Mouse (Mus musculus) intestine, postnatal 0 days (tissue): ENCODE results near the gene Mapt. TPM values are rescaled to one million over a fixed set of nuclear protein-coding genes. Genes with fewer than 3 reads are reported as not detected.
A peak's percentile ranks its signal among the peaks of the same experiment; 100 is the strongest.

Source experiments
- ATAC-seq: fragments of 200-750 bp; cut with Nextera tagmentation; 2 replicates; pipeline ENCODE4 v1.8.0; 2017; ENCODE audit warnings: mild to moderate bottlenecking, moderate TSS enrichment, moderate library complexity
- H3K27ac ChIP-seq: fragments of 300-500 bp; sonication (generic); 2 replicates; pipeline ENCODE4 v1.5.1; 2014; ENCODE audit warnings: mild to moderate bottlenecking, low read depth, low read length, moderate library complexity
- H3K27me3 ChIP-seq: fragments of 300-500 bp; sonication (generic); replicated peaks from 2 replicates; pipeline ENCODE4 v1.6.1; 2014; ENCODE audit warnings: low read length, mixed read lengths; ENCODE audit not compliant: control insufficient read depth, insufficient read depth
- H3K36me3 ChIP-seq: fragments of 300-500 bp; sonication (generic); 2 replicates; pipeline ENCODE4 v1.6.1; 2014; ENCODE audit warnings: mild to moderate bottlenecking, moderate library complexity; ENCODE audit not compliant: control insufficient read depth, insufficient read depth
- H3K4me1 ChIP-seq: fragments of 300-500 bp; sonication (generic); replicated peaks from 2 replicates; pipeline ENCODE4 v1.6.1; 2014; ENCODE audit warnings: antibody characterized with exemption, low read length, mixed read lengths; ENCODE audit not compliant: control insufficient read depth, insufficient read depth
- H3K4me2 ChIP-seq: fragments of 300-500 bp; sonication (generic); replicated peaks from 2 replicates; pipeline ENCODE4 v1.6.1; 2014; ENCODE audit warnings: low read depth, mild to moderate bottlenecking, moderate library complexity
- H3K4me3 ChIP-seq: fragments of 300-500 bp; sonication (generic); 2 replicates; pipeline ENCODE4 v1.5.1; 2014; ENCODE audit warnings: low read depth, low read length
- H3K9ac ChIP-seq: fragments of 300-500 bp; sonication (generic); 2 replicates; pipeline ENCODE4 v1.6.1; 2014; ENCODE audit warnings: mild to moderate bottlenecking, low read depth, low read length
- H3K9me3 ChIP-seq: fragments of 300-500 bp; sonication (generic); 2 replicates; pipeline ENCODE4 v1.6.1; 2016; ENCODE audit warnings: mixed run types; ENCODE audit not compliant: control insufficient read depth
- CTCF ChIP-seq: sonication (generic); IDR thresholded peaks from 2 replicates; pipeline ENCODE4 v1.5.1; 2016; ENCODE audit warnings: low read depth, mild to moderate bottlenecking, control low read depth, antibody characterized with exemption, moderate library complexity
- WGBS: fragments of 180-500 bp; shearing (Covaris S2); extraction: QIAGEN DNeasy Blood & Tissue Kit; methylation state at CpG from one replicate; pipeline ENCODE4 v1.1.7; 2014; 5-methylcytosine and 5-hydroxymethylcytosine counted together
- polyA plus RNA-seq: library from polyadenylated mRNA; unstranded; fragments of >200 nt; fragmentation: Nextera tagmentation; extraction: Ambion mirVana; gene quantifications from 2 replicates; pipeline ENCODE4 v1.2.1, GENCODE M21; 2015

Gene Mapt
- polyA plus RNA-seq, 1 experiment from 2014 or later = 9.1 TPM

GRCm38 (mm10) chr11:104330151-104330550 is 99.0 kb downstream of the Mapt start:
- no peak overlapping the region for H3K4me2 ChIP-seq
- H3K4me3 ChIP-seq = no peak overlapping the region
- no peaks in the 10 kb centered on the region for H3K4me1 ChIP-seq
- H3K9me3 ChIP-seq = no peaks in the 10 kb centered on the region
- no peak overlapping the region for H3K9ac ChIP-seq
- WGBS = 83% methylated on average over 4 of the region's 4 CpGs
- TF ChIP-seq CTCF = no peak
- no peak for ATAC-seq
- no peak overlapping the region for H3K27ac ChIP-seq
- peaks cover 23% of the 10 kb centered on the region for H3K36me3 ChIP-seq
- H3K27me3 ChIP-seq = no peaks in the 10 kb centered on the region

- no peaks in the 10 kb centered on the region for H3K4me1 ChIP-seq
- H3K4me2 ChIP-seq = no peak overlapping the region
- no peak overlapping the region for H3K4me3 ChIP-seq
- no peak for ATAC-seq
- no peaks in the 10 kb centered on the region for H3K9me3 ChIP-seq
- no peaks in the 10 kb centered on the region for H3K27me3 ChIP-seq
- no peak overlapping the region for H3K9ac ChIP-seq
- WGBS = 84% methylated on average over 3 of the region's 3 CpGs
- no peak for TF ChIP-seq CTCF
- peaks cover 33% of the 10 kb centered on the region for H3K36me3 ChIP-seq
- H3K27ac ChIP-seq = no peak overlapping the region
Measured at GRCm38 (mm10) chr11:104331208-104331607, 100.0 kb downstream of the Mapt start.

GRCm38 (mm10) chr11:104332105-104332504 is 100.9 kb downstream of the Mapt start:
- no peaks in the 10 kb centered on the region for H3K4me1 ChIP-seq
- H3K9ac ChIP-seq = no peak overlapping the region
- no peak for ATAC-seq

GRCm38 (mm10) chr11:104334115-104334514 is 102.9 kb downstream of the Mapt start:
- H3K9ac ChIP-seq = no peak overlapping the region
- 71% methylated on average over 5 of the region's 5 CpGs for WGBS
- H3K4me2 ChIP-seq = no peak overlapping the region
- ATAC-seq = no peak
- no peak for TF ChIP-seq CTCF
- H3K9me3 ChIP-seq = no peaks in the 10 kb centered on the region
- H3K27ac ChIP-seq = no peak overlapping the region
- H3K4me1 ChIP-seq = no peaks in the 10 kb centered on the region
- no peak overlapping the region for H3K4me3 ChIP-seq
- H3K27me3 ChIP-seq = no peaks in the 10 kb centered on the region
- H3K36me3 ChIP-seq = peaks cover 57% of the 10 kb centered on the region

More at GRCm38 (mm10) chr11:104332105-104332504, 100.9 kb downstream of the Mapt start:
- no peak for TF ChIP-seq CTCF
- Histone ChIP-seq H3K36me3 (peaks cover 37% of the 10 kb centered on the region), H3K4me3 (no peak overlapping the region), H3K27me3 (no peaks in the 10 kb centered on the region), H3K9me3 (no peaks in the 10 kb centered on the region), H3K4me2 (no peak overlapping the region), H3K27ac (no peak overlapping the region)
- 88% methylated on average over 5 of the region's 5 CpGs for WGBS

- H3K27me3 ChIP-seq = no peaks in the 10 kb centered on the region
- 82% methylated on average over 13 of the region's 13 CpGs for WGBS
Measured at GRCm38 (mm10) chr11:104334946-104335345, 103.8 kb downstream of the Mapt start.

GRCm38 (mm10) chr11:104346931-104347330 is 115.7 kb downstream of the Mapt start:
- Histone ChIP-seq H3K9me3 (no peaks in the 10 kb centered on the region), H3K9ac (no peak overlapping the region), H3K4me1 (no peaks in the 10 kb centered on the region), H3K36me3 (peaks cover 46% of the 10 kb centered on the region), H3K27ac (no peak overlapping the region), H3K4me2 (no peak overlapping the region), H3K4me3 (no peak overlapping the region), H3K27me3 (no peaks in the 10 kb centered on the region)
- peak; percentile 75 for TF ChIP-seq CTCF
- WGBS = 50% methylated on average over 3 of the region's 3 CpGs
- ATAC-seq = no peak

More at GRCm38 (mm10) chr11:104334946-104335345, 103.8 kb downstream of the Mapt start:
- no peak overlapping the region for H3K27ac ChIP-seq
- no peak overlapping the region for H3K4me3 ChIP-seq
- no peaks in the 10 kb centered on the region for H3K9me3 ChIP-seq
- TF ChIP-seq CTCF = no peak
- H3K36me3 ChIP-seq = peaks cover 60% of the 10 kb centered on the region
- no peak overlapping the region for H3K9ac ChIP-seq
- H3K4me1 ChIP-seq = no peaks in the 10 kb centered on the region
- H3K4me2 ChIP-seq = no peak overlapping the region
- no peak for ATAC-seq

- Histone ChIP-seq H3K9ac (no peak overlapping the region), H3K4me2 (no peak overlapping the region), H3K27ac (no peak overlapping the region), H3K4me1 (no peaks in the 10 kb centered on the region), H3K4me3 (no peak overlapping the region), H3K27me3 (no peaks in the 10 kb centered on the region), H3K36me3 (peaks cover 7% of the 10 kb centered on the region; the same call in 1 of the 2 replicates), H3K9me3 (no peaks in the 10 kb centered on the region)
- TF ChIP-seq CTCF = no peak
- no peak for ATAC-seq
- 55% methylated on average over 2 of the region's 2 CpGs for WGBS
Measured at GRCm38 (mm10) chr11:104361790-104362189, 130.6 kb downstream of the Mapt start.
